Mouse (Mus musculus) v-Abl transformed pro-B cells (cell line): Measurements from ENCODE around the gene Ccdc88c.
"Not testable (repeated sequence)": the region's sequence is repeated elsewhere in the genome, so short reads cannot be mapped to it uniquely, and the experiment has no call there.

Experiments
- in situ Hi-C, 2 experiments: fragments of 400-800 bp; cut with MboI; formaldehyde crosslinking; loops; one replicate each; pipeline ENCODE4 v1.15.1; 2025; ENCODE audit not compliant: unreplicated experiment in 2 of 2

Gene Ccdc88c

GRCm38 (mm10) chr12:101019031-101019430 is 9.8 kb downstream of the Ccdc88c start:
- in situ Hi-C loops = no loop called here

DNA sequence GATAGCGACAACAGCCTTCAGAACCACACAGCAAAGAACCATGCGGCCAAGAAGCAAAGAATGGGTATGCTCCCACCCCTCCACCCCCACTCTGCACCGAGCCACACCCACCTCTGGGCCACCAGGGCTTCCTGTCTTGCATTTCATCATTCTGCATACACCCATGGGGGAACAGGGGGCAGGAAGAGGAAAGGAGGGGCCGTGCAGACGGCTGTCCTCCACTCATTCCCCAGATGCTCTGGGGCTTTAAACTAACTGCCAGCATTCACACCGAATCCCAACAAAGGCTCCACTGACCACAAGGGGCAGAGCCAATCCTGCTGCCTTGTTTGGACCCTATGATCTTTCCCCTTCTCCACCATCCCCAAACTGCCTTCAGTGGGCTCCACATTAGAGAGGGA is 10.9 kb downstream of the Ccdc88c start:
- in situ Hi-C loops = no loop called here

- in situ Hi-C loops = no loop called here
These were observed 12.4 kb downstream of the Ccdc88c start for GRCm38 (mm10) chr12:101016412-101016928.

GRCm38 (mm10) chr12:101015926-101016325 is 12.9 kb downstream of the Ccdc88c start:
- in situ Hi-C loops = no loop called here

- in situ Hi-C loops = no loop called here
These were observed 13.7 kb downstream of the Ccdc88c start for GRCm38 (mm10) chr12:101015165-101015560.

- in situ Hi-C loops = no loop called here
These were observed 14.2 kb downstream of the Ccdc88c start for GRCm38 (mm10) chr12:101014549-101015164.

- in situ Hi-C loops = not testable (repeated sequence)
These were observed 15.2 kb downstream of the Ccdc88c start for GRCm38 (mm10) chr12:101013668-101014067.

DNA sequence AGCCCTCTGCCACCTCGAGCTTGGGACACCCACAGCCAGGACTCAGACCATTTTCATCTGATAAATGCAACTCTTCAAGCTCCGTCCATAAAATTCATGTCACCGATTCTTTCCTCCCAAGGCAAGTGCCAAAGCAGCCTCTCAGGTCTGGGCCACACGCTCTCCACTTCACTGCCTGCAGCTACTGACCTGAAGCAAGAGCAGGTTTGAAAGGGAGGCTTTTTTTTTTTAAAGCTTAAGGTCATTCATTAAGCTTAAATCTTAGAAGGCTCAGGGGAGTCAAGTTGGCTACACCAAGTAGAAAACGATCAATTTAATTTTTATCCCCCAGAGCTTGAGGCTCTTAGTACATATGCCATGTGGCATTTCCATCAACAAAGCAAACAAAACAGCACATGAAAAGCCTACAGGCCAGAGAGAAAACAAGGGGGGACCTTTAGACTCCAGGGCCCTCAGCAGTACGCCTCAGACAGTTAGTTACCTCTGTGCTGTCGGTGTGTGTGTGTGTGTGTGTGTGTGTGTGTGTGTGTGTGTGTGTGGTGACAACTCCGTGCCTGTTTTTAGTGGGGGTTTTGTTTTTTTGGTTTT is 15.7 kb downstream of the Ccdc88c start:
- in situ Hi-C loops = no loop called here

DNA sequence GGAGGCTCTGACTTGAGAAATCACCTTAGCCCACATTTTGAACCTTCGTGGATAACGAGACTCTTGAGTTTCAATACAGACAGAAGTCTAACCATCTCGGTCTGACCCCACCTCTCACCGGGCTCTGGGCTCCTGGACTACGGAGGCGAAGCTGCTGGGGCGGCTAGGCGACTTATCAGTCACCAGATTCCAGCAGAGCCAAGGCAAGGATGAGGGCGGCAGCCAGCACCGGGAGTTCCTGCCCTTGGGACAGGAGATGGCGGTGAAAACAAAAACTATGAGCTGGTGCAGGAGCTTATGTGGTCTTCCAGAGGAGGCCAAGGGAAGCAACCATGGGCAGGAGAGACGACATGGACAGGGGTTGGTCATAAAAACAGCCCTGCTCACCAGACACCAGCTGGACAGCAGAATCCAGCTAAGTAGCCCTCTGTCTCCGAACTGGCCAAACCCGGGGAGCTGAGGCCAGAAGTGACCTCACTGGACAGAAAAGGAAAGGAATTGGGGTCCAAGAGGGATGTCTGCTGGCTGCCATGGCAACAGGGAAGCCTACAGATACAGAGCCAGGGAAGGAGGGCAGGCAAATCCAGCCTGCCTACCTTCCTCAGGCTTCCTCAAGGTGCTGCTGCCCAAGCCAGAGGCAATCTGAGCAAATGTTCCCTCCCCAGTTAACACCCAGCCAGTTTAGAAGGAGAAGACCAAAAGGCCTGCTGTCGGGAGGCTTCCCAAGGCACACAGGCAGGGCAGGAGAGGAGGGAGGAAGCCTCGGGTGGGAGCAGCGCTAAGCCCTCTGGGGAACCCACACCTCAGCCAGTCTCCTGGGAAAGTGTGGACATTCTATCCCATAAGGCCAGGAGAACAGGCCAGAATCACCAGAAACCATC is 16.4 kb downstream of the Ccdc88c start:
- in situ Hi-C loops = no loop called here

DNA sequence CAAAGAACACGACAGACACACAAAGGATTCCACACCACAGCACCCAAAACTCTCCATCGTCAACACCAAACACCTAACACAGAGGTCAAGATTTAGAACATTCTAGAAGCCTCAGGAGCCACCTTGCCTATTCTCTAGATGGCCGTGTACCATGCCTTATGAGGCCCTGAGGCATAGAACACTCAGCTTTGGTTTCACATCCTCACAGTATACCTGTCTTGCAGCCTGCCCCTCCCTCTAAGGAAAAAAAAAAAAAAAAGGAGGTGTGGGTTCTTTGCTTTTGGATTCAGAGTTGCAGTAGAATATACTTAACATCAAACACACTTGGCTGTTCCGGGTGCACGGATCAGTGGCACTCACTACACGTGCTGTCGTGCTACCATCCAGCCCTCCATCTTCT is 17.8 kb downstream of the Ccdc88c start:
- in situ Hi-C loops = no loop called here

DNA sequence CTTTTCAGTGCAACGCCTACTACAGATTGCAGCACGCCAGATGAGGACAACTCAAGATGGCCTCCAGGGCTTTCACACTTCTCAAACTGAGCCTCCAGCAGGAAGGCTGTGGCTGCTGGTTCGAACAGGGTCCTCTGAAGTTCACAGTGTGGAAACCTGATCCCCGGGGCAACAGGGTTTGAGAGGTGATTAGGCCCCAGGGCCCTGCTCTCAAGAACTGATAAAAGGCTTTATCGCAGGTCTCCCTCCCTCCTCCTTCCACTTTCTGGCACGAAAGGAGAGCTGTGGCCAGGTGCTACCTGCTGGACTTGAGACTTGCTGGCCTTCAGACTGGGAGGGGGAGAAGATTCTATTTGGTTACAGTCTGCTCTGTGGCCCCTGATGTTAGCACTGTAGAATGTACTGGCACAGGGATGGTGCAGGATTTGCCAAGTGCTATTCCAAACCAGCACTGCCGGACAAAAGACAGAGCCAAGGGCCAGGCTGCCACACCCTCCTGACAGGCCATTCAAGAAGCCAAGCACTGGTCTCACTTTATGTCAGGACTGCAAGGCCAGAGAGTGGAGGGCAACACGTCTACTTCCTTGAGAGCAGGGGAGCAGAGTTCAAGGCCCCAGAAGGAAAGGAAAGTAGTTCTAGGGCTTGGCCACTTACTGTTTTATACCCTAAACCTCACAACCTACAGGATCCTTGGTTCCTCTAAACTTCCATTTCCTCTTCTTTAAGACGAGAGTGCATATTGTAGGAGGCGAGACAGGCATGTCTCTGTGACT is 18.5 kb downstream of the Ccdc88c start:
- in situ Hi-C loops = no loop called here

GRCm38 (mm10) chr12:101009225-101009624 is 19.6 kb downstream of the Ccdc88c start:
- in situ Hi-C loops = no loop called here

DNA sequence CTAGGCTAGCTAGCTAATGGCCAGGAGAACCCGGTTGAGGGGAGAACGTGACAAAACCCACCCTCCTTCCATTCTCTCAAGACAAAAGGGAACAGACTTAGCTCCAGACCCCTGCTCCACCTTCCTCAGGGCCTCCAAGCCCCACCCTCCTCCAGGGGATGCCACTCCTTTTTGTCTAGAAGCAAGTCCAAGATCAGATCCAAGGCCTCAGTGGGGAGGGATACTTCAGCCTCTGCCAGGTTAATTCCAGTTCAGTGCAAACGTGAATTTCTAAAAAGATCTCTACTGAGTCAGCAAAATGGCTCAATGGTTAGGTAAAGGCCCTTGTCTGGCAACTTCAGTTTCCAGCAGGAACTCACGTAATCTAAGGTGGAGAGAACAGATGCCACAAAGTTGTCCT is 20.2 kb downstream of the Ccdc88c start:
- in situ Hi-C loops = no loop called here

- in situ Hi-C loops = no loop called here
These were observed 20.8 kb downstream of the Ccdc88c start for GRCm38 (mm10) chr12:101007968-101008481.

DNA sequence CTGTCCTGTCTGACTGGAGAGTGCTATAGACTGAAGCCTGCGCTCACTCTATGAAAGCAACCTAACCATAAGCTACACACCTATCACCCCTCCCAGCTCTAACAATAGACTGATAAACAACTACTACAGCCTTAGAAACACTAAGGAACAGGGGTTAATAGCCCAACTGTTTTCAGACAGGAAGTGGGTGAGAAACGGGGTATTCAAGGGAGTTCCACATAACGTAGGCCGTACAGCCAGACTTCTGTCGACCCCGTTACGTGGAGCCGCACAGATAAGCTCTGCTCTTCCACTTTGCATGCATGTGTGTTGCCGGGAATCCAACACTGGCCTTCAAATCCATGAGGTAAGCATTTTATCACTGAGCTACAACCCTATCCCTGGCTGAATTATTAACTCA is 21.4 kb downstream of the Ccdc88c start:
- in situ Hi-C loops = no loop called here

DNA sequence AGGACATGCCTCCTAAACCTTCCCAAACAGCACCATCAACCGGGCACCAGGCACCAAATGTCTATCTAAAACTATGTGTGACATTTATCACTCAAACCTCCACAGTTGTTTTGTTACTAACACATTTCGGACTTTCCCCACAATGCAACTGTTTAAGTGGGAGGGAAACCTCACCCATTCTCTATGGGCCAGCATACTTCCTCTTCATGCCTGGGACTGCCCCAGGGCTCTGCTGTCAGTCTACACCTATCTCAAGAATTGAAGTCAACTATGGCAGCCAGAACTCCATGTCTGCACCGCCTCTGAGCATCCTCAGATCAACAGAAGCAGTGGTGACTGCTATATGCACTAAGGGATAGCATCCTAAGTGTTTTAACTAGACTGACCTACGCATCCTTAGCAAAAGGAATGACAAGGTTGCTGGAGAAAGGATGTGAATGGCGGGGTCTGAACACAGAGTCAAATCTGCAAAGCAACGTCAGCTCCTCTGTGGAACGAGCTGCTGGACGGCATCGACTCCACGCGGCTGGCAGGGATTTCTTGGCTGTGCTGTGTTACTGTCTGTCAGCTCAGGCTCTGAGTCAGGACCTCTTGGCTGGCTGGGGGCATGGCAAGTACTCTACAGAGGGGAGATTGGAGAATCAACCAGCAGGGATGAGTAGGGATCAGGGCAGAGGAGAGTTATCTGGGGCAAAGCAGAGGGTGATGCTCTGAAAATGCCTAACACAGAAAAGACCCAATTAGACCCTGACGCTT is 23.0 kb downstream of the Ccdc88c start:
- in situ Hi-C loops = no loop called here

GRCm38 (mm10) chr12:101004982-101005381 is 23.9 kb downstream of the Ccdc88c start:
- in situ Hi-C loops = no loop called here

DNA sequence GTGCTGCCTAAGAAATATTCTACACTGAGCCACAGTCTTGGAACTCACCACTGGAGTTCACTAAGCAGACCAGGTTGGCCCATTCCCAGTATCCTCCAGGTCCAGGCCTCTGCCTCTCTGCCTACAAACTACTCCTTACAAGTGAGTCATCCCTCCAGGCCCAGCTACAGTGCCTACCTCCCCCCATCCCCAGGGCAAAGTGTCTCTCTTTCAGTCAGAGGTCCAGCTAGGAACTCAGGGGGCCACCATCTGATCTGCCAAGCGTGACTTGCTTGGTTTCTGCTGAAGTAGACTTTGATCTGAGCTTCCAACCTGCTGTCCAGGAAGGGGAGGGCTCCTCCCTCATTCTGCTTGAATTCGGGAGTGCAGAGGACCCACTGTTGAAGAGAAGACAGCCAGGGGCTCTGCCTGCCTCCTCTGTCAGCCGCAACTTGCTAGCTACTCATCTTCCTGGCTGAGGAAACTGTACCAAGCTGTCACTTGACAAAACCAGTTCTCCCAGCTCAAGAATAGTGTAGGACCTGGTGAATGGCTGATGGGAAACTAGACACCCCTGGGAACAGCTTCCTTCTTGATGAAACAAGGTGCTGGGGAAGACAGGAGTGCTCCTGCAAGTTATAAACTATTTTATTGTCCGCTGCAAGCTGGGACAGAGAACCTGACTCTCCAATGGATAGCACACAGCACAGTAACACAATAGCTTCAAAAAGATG is 25.9 kb downstream of the Ccdc88c start:
- in situ Hi-C loops = no loop called here
